Mouse (Mus musculus) ovary, adult 18-20 months (tissue): ENCODE measurements around the gene Gid8.
A peak's percentile ranks its signal among the peaks of the same experiment; 100 is the strongest.

Source experiments
- DNase-seq: peaks from one replicate; pipeline ENCODE4 v3.0.0; 2022; ENCODE audit warnings: low spot score, mixed read lengths

Gene Gid8

DNA sequence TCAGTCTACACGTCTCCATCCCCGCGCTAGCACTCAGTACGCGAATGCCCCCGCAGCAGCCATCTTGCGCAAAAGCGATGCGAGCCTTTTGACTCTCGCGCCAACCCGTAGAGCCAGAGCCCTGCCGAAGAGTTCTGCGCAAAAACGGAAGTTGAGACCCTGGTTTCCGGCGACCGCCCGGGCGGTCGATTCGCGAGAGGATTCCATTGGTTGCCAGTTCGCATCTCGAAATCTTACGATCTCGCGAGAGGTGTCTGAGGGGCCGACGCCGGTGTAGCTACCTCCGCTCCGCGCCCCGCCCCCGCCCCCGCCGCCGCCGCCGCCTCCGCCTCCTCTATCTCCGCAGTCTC, at the start of gene Gid8, which contains the start of gene Dido1:
Gene Gid8, plus strand, starts transcription at position 195 of the 350 bp plus-strand sequence.
Gene Dido1, minus strand, starts transcription at position 77 of the 350 bp plus-strand sequence.
- peak; percentile 94 for DNase-seq

- DNase-seq = no peak
Measured at GRCm38 (mm10) chr2:180660521-180660920, 49.4 kb upstream of the Gid8 start.

- DNase-seq = no peak
Measured at GRCm38 (mm10) chr2:180662008-180662407, 47.9 kb upstream of the Gid8 start.

DNA sequence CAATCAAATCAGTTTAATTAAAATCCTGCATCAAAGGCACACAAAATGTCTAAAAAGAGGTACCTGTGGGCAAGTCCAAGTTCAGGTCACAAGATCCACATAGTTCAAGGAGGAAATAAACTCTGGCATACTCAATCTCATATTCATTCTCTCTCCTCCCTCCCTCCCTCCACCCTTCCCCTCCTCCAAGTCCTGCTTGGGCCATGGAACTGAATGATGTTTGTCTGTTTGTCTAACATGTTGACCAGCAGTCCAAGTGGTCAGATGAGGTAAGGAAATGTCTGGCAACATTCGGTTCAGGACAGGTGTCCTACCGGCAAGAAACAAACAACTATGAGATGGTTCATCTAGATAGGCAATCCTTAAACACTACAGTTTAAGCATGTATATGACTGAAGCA, 33.2 kb upstream of the Gid8 start:
- no peak for DNase-seq

GRCm38 (mm10) chr2:180678609-180679140, 31.2 kb upstream of the Gid8 start:
- no peak for DNase-seq

DNA sequence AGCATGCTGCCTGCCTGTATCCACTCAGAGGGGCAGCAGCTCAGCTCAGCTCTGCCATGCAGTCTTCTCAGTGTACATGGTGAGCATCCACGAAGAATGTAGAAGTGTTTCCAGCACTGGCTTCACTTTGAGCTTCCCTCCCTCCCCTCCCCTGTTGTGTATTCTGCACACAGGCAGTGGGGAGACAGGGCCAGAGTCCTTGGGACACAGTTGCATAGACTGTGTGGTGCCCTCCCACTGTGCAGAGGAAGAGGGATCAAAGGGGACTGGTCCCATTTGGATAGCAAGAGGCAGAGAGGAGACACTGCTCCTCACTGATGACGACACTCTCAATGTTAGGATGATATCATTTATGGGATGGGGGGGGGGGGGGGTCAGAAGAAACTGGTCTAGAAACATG, 28.7 kb upstream of the Gid8 start:
- DNase-seq = no peak

GRCm38 (mm10) chr2:180683524-180683923, 26.4 kb upstream of the Gid8 start:
- no peak for DNase-seq

GRCm38 (mm10) chr2:180684031-180684430, 25.9 kb upstream of the Gid8 start:
- no peak for DNase-seq

GRCm38 (mm10) chr2:180689841-180690240, 20.1 kb upstream of the Gid8 start:
- no peak for DNase-seq

- DNase-seq = no peak
Measured at GRCm38 (mm10) chr2:180692630-180693029, 17.3 kb upstream of the Gid8 start.

GRCm38 (mm10) chr2:180695176-180695575, 14.7 kb upstream of the Gid8 start:
- no peak for DNase-seq

DNA sequence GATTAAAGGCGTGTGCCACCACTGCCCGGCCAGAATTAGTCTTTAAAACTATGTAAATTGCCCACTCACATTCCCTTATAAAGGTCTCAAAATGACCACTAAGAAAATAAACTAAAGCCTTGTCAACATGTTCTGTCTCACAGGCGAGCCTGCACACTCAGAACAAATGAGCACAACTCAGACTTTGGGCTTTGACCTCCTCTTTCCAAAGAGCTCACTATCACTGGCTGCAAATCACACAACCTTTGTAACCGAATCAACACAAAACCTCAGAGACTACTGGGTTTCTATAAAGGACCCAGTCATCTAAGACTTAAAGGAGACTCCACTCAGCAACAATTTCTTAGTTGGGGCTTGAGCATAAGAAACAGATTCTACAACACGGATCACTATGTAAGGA, 9.5 kb upstream of the Gid8 start:
- no peak for DNase-seq

DNA sequence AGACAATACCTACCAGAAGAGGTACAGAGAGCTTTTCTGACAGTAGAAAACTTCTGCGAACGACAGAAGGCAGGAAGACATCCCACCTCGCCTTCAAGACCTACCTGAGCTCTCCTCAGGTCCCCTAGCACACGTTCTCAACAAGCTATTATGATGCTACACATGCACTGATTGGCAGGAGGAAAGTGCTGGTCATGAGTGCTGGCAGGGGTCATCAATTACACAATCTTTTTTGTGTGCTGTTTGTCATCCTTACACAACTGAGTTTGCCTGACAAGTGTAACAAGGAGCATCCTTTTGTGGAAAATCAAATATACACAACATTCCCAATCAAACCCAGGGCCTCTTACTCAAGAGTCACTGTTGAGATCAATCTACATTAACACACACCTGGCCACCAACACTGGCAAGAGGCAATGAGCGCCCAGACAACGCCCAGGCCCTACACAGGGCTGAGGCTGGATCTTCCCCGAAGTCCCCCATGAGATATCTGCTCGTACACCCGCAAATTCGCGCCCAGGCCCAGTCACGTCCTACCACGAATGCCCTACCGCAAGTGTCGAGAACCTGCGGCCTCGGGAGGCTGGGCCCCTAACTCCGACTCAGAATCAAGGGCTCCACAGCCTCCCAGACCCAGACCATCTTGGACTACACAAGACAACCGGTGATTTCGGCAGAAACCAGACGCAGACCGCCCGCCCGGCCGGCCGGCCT, 8.7 kb upstream of the Gid8 start:
- no peak for DNase-seq

DNA sequence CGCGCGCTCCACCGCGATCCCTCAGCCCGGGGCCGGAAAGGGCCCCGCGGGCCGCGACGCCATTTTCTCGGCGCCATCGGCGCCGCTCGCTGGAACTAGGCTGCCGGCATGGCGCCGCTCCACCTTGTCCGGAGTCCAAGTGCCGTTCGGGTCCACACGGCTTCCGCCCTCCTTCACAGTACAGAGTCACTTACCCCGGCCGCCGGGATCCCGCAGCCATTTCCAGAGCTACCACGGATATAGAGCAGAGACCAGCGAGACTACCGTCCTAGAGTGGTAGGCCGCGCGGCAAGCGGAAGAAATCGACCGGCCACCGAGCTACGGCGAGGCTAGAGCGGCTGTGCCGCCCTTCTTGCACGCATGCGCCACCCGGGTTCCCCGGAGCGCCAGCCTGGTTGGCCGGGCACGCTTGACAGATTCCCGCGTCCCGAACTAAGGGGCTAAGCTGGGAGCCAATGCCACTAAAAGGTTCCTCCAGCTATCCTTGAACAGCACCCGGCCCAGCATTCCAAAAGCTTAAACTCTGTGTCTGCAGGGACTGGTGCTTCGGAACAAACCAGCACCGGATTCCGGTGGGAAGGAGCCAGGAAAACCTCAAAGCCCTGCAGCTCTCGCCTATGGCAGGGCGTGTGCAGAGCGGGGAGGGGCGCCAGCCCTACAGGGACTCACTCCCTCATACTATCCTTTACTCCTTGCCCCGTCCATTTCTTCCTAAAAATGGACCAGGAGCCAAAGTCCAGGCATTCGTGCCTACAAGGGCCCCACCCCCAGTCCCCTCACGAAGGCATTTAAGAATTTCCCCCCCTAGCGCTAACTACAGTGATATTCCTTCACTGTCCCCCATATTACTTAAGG, 7.9 kb upstream of the Gid8 start:
- DNase-seq = peak; percentile 84

GRCm38 (mm10) chr2:180702701-180703149, 7.2 kb upstream of the Gid8 start:
- no peak for DNase-seq

DNA sequence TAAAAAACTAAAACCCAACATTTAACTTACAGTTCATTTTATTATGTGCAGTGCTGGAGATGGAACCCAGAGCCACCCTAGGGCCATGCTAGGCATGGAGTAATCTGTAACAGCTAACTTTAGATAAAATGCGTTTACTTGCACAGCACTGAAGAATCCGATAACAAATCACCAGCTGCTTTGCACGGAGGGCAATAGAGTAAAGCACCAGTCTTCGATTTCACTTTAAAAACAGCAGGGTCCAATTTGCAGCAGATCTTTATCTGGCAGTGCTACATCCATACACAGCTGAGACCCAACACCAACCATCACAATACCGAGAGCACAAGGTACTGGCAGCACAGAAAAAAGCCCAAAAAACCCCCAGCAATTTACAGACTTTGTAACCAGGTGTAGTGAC, 6.7 kb upstream of the Gid8 start:
- no peak for DNase-seq

- no peak for DNase-seq
Measured at GRCm38 (mm10) chr2:180703645-180704359, 6.1 kb upstream of the Gid8 start.

GRCm38 (mm10) chr2:180704591-180704990, 5.3 kb upstream of the Gid8 start:
- DNase-seq = no peak

DNA sequence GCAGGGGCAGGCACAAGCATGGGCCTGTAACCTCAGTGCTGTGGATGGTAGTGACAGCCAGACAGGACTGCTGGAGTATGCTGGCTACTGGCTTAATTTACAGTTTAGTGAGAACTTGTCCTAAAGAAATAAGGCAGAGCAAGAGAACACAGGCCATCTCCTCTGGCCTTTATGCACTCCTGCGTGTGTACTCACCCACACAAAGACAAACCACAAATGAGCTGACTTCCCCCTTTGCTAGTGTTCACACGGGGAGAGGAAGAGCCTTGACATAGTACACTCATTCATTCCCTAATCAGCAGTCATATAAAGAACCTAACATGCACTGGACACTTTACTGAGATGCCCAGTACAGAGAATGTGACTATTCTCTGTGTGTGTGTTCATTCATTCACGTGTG, 4.9 kb upstream of the Gid8 start:
- no peak for DNase-seq

GRCm38 (mm10) chr2:180705975-180706374, 3.9 kb upstream of the Gid8 start:
- DNase-seq = no peak

GRCm38 (mm10) chr2:180709023-180709922, 644 bp upstream of the Gid8 start:
- DNase-seq = no peak
